Mouse (Mus musculus) liver, embryonic 13.5 days (tissue): ENCODE measurements around the gene C2cd2. TPM values are rescaled to one million over a fixed set of nuclear protein-coding genes. Genes with fewer than 3 reads are reported as not detected.

Experiments
- ATAC-seq: fragments of 200-750 bp; cut with Nextera tagmentation; 2 replicates; pipeline ENCODE4 v1.8.0; 2017; ENCODE audit warnings: low read depth, mild to moderate bottlenecking, moderate number of reproducible peaks, moderate library complexity
- DNase-seq: peaks from one replicate; pipeline ENCODE4 v3.0.0; 2022
- H3K27ac ChIP-seq: fragments of 300-500 bp; sonication (generic); 2 replicates; pipeline ENCODE4 v1.5.1; 2015; ENCODE audit warnings: moderate library complexity, mild to moderate bottlenecking, inconsistent platforms
- H3K27me3 ChIP-seq: fragments of 300-500 bp; sonication (generic); 2 replicates; pipeline ENCODE4 v1.6.1; 2015; ENCODE audit warnings: mild to moderate bottlenecking, inconsistent platforms
- H3K36me3 ChIP-seq: fragments of 300-500 bp; sonication (generic); 2 replicates; pipeline ENCODE4 v1.6.1; 2015; ENCODE audit warnings: mild to moderate bottlenecking, inconsistent platforms
- H3K4me1 ChIP-seq: fragments of 300-500 bp; sonication (generic); replicated peaks from 2 replicates; pipeline ENCODE4 v1.6.1; 2015; ENCODE audit warnings: inconsistent platforms
- H3K4me2 ChIP-seq: fragments of 300-500 bp; sonication (generic); 2 replicates; pipeline ENCODE4 v1.6.1; 2015; ENCODE audit warnings: inconsistent platforms, mild to moderate bottlenecking, moderate library complexity
- H3K4me3 ChIP-seq: fragments of 300-500 bp; sonication (generic); replicated peaks from 2 replicates; pipeline ENCODE4 v1.5.1; 2015; ENCODE audit warnings: mild to moderate bottlenecking, inconsistent platforms
- H3K9ac ChIP-seq: fragments of 300-500 bp; sonication (generic); 2 replicates; pipeline ENCODE4 v1.6.1; 2015; ENCODE audit warnings: mild to moderate bottlenecking, inconsistent platforms
- H3K9me3 ChIP-seq: fragments of 300-500 bp; sonication (generic); replicated peaks from 2 replicates; pipeline ENCODE4 v1.6.1; 2016; ENCODE audit warnings: inconsistent platforms
- WGBS: fragments of 180-500 bp; shearing (Covaris S2); methylation state at CpG from one replicate; pipeline ENCODE4 v1.1.7; 2015; ENCODE audit not compliant: insufficient replicate concordance; 5-methylcytosine and 5-hydroxymethylcytosine counted together
- polyA plus RNA-seq: library from polyadenylated mRNA; unstranded; fragments of >200 nt; fragmentation: Nextera tagmentation; extraction: Ambion mirVana; gene quantifications from 2 replicates; pipeline ENCODE4 v1.2.1, GENCODE M21; 2015

The C2cd2 gene
- polyA plus RNA-seq, 1 experiment from 2014 or later = 5.0 TPM

- ATAC-seq = no peak
- Histone ChIP-seq H3K27ac (no peak overlapping the region), H3K4me3 (no peak overlapping the region), H3K9me3 (no peaks in the 10 kb centered on the region), H3K9ac (no peak overlapping the region), H3K4me2 (peak overlapping the region; percentile 1; the same call in 1 of the 2 replicates), H3K4me1 (peaks cover 31% of the 10 kb centered on the region), H3K36me3 (no peaks in the 10 kb centered on the region), H3K27me3 (no peaks in the 10 kb centered on the region)
- 81% methylated on average over 1 of the region's 1 CpGs for WGBS
- DNase-seq = no peak
Measured at GRCm38 (mm10) chr16:97920621-97921020, 41.8 kb downstream of the C2cd2 start.

DNA sequence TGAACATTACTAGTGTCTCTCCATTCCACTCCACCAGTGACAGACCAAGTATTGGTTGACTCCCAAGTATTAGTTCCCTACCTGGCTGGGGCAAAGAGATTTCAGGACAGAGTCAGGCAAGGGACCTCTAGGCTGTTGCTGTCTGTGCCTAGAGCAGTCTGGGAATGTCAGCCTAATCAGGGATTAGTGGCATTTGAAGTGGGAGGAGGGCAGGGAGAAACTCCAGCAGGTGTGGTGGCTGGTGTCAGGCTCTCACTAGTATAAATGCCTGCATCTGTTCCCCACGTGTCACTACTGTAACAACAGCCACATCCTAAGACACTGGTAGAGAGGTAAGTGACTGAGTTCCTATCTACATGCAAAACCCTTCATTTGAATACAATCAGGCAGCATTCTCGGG lies 42.6 kb downstream of the C2cd2 start:
- WGBS = 24% methylated on average over 2 of the region's 2 CpGs
- H3K4me2 ChIP-seq = no peak overlapping the region
- H3K27ac ChIP-seq = no peak overlapping the region
- no peaks in the 10 kb centered on the region for H3K27me3 ChIP-seq
- H3K4me1 ChIP-seq = peaks cover 30% of the 10 kb centered on the region
- H3K4me3 ChIP-seq = no peak overlapping the region
- H3K9me3 ChIP-seq = no peaks in the 10 kb centered on the region
- H3K36me3 ChIP-seq = no peaks in the 10 kb centered on the region
- ATAC-seq (no peak), DNase-seq (no peak)
- H3K9ac ChIP-seq = no peak overlapping the region

DNA sequence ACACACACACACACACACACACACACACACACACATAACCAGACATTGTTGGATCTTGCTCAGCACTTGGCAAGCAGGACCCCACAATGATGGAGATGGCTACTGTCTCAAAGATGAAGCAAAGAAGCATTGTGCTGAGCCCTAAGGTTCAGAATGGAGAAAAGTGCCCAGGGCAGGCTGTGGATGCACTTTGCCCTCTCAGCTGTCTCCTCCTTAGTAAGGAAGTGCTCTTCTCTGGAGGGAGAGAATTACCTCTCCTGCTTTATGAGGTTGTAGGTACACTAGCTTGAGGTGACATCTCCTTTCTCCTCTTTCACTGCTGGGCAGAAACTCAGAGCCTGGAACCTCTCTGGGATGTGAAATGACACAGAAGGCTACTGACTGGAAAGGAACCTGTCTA lies 49.5 kb downstream of the C2cd2 start:
- H3K27me3 ChIP-seq = no peaks in the 10 kb centered on the region
- peaks cover 14% of the 10 kb centered on the region for H3K4me1 ChIP-seq
- H3K27ac ChIP-seq = no peak overlapping the region
- H3K9ac ChIP-seq = no peak overlapping the region
- H3K4me2 ChIP-seq = no peak overlapping the region
- no peak overlapping the region for H3K4me3 ChIP-seq
- no peaks in the 10 kb centered on the region for H3K9me3 ChIP-seq
- no peak for DNase-seq
- H3K36me3 ChIP-seq = no peaks in the 10 kb centered on the region
- no peak for ATAC-seq

DNA sequence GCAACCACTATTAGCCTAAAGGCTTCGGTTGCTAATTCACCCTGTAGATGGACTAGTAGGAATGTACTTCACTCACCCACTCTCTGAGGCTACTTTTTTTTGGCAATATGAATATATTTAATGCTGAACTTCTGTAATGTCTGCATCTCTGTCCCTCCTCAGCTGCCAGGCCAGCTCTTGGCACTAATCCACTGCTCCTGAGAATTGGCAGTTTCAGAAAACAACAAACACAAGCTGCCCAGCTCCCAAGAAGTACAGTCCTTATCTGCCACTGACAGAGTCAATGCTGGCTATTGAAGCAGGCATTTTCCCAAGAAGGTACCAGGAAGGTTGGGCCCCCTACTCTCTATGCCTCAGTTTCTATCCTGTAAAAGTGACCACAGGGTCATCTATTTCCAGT lies 53.0 kb downstream of the C2cd2 start:
- H3K4me3 ChIP-seq = no peak overlapping the region
- no peak for DNase-seq
- no peak overlapping the region for H3K27ac ChIP-seq
- no peaks in the 10 kb centered on the region for H3K27me3 ChIP-seq
- H3K9ac ChIP-seq = no peak overlapping the region
- H3K4me2 ChIP-seq = no peak overlapping the region
- WGBS = 79% methylated on average over 1 of the region's 1 CpGs
- H3K36me3 ChIP-seq = no peaks in the 10 kb centered on the region
- ATAC-seq = 0 out of 2 replicates have a peak, but pooled peaks have one; percentile 34
- peaks cover 31% of the 10 kb centered on the region for H3K4me1 ChIP-seq
- H3K9me3 ChIP-seq = no peaks in the 10 kb centered on the region

DNA sequence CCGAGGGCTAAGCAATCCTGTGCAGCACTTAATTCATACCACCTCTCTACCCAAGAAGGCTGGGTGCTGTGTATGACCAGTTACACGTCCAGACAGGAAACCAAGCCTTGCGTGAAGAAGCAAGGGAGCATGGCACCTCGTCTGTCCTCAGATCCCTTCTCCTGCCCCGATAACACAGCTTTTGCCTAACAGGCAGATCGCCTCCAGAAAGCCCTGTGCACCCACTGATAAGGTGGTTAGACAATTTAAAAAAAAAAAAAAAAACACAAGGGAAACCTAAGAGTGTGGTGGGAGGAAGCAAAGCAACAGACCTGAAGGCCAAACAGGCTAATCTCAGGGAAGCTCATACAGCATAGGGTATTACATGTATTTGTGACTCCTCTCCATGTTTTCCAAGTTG lies 54.9 kb downstream of the C2cd2 start:
- no peaks in the 10 kb centered on the region for H3K27me3 ChIP-seq
- H3K27ac ChIP-seq = no peak overlapping the region
- H3K4me1 ChIP-seq = peaks cover 40% of the 10 kb centered on the region
- DNase-seq (peak; percentile 58), ATAC-seq (peak; percentile 83)
- no peak overlapping the region for H3K4me3 ChIP-seq
- 24% methylated on average over 6 of the region's 6 CpGs for WGBS
- H3K4me2 ChIP-seq = 0 out of 2 replicates have a peak overlapping the region, but pooled peaks have one; percentile 21
- no peaks in the 10 kb centered on the region for H3K36me3 ChIP-seq
- no peak overlapping the region for H3K9ac ChIP-seq
- no peaks in the 10 kb centered on the region for H3K9me3 ChIP-seq

DNA sequence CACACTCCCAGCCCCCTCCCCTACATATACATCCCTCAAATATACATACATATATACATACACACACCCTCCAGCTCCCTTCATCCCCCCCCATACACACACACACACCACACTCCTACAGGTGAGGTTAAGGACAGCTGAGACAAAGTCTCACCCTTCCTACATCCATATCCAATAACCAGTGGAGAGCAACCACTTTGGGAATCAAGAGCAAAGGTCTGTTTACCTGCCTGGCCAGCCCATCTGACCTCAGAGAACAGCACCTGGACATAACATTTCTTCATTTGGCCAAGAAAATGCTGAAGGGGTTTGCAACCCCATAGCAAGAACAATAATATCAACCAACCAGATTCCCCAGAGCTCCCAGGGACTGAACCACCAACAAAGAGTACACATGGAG lies 56.1 kb downstream of the C2cd2 start:
- no peak for DNase-seq
- ATAC-seq = no peak; the same call in 1 of the 2 replicates
- Histone ChIP-seq H3K9me3 (no peaks in the 10 kb centered on the region), H3K9ac (no peak overlapping the region), H3K27ac (no peak overlapping the region), H3K27me3 (no peaks in the 10 kb centered on the region), H3K4me2 (no peak overlapping the region), H3K4me1 (peaks cover 40% of the 10 kb centered on the region), H3K4me3 (no peak overlapping the region), H3K36me3 (no peaks in the 10 kb centered on the region)

- no peak for DNase-seq
- Histone ChIP-seq H3K4me2 (no peak overlapping the region), H3K4me3 (no peak overlapping the region), H3K27ac (no peak overlapping the region), H3K27me3 (no peaks in the 10 kb centered on the region), H3K9me3 (no peaks in the 10 kb centered on the region), H3K36me3 (no peaks in the 10 kb centered on the region), H3K4me1 (peaks cover 40% of the 10 kb centered on the region), H3K9ac (no peak overlapping the region)
- 75% methylated on average over 2 of the region's 2 CpGs for WGBS
- no peak for ATAC-seq
Measured at GRCm38 (mm10) chr16:97905449-97905991, 56.9 kb downstream of the C2cd2 start.

DNA sequence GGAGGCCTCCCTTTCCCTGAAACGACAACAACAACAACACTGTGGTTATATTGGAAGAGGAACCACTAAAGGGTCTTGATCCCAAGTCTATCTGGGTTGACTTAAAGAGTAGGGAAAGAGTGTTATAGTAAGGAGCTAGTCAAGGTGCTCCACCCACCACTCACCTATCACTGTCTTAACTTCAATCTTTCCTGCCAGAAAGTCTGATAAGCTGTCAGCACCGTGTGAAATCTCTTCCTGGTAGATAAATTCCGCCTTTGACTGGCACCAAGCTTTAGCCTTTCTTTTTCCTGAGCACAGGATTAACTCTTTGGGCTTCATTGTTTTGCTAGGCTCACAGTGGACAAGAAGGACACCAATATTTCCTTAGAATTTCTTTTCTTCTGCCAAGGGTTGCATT lies 58.4 kb downstream of the C2cd2 start:
- Histone ChIP-seq H3K27ac (no peak overlapping the region), H3K4me3 (no peak overlapping the region), H3K4me2 (no peak overlapping the region), H3K27me3 (no peaks in the 10 kb centered on the region), H3K4me1 (peaks cover 31% of the 10 kb centered on the region), H3K9ac (no peak overlapping the region), H3K9me3 (no peaks in the 10 kb centered on the region), H3K36me3 (no peaks in the 10 kb centered on the region)
- no peak for DNase-seq
- no peak for ATAC-seq
- WGBS = 18% methylated on average over 3 of the region's 3 CpGs

DNA sequence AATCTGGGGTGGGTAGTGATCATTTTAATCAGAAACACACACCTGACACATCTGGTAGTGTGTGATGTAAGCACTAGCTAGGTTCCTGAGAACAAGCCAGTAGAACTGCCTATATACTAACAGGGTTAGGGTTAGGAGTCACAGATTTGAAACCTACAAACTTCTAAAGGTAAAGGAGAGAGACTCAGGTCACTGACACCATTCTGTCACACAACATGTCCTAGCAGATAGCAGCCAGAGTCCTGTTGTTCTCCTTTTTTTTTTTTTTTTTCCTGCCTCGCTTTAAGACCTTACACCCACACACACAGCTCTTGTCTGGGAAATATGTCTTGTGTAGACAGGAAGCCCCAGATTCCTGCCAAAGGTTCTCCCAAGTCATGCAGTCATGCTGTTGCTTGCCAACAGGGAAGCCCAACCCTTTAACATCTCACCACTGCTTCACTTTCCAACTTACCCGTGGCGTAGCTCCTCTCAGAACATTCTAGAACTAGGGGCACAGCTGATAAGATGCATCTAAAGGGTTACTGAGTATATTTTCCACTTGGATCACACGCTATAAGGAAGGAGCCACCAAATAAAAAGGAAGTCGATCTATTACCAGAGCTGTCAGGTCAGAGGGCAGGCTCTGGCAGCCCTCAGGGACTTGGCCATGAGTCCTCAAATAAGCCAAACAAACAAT lies 64.9 kb downstream of the C2cd2 start:
- Histone ChIP-seq H3K4me2 (no peak overlapping the region), H3K27me3 (no peaks in the 10 kb centered on the region), H3K9ac (no peak overlapping the region), H3K36me3 (no peaks in the 10 kb centered on the region), H3K4me1 (no peaks in the 10 kb centered on the region), H3K27ac (no peak overlapping the region), H3K4me3 (no peak overlapping the region), H3K9me3 (no peaks in the 10 kb centered on the region)
- ATAC-seq (no peak), DNase-seq (no peak)
- WGBS = 65% methylated on average over 5 of the region's 5 CpGs

- Histone ChIP-seq H3K9ac (no peak overlapping the region), H3K9me3 (no peaks in the 10 kb centered on the region), H3K4me3 (no peak overlapping the region), H3K4me2 (no peak overlapping the region), H3K27ac (no peak overlapping the region), H3K4me1 (no peaks in the 10 kb centered on the region), H3K27me3 (no peaks in the 10 kb centered on the region), H3K36me3 (0 out of 2 replicates have a peak, but pooled peaks cover 4% of the 10 kb centered on the region)
- no peak for ATAC-seq
- DNase-seq = no peak
Measured at GRCm38 (mm10) chr16:97887762-97888161, 74.6 kb downstream of the C2cd2 start.

DNA sequence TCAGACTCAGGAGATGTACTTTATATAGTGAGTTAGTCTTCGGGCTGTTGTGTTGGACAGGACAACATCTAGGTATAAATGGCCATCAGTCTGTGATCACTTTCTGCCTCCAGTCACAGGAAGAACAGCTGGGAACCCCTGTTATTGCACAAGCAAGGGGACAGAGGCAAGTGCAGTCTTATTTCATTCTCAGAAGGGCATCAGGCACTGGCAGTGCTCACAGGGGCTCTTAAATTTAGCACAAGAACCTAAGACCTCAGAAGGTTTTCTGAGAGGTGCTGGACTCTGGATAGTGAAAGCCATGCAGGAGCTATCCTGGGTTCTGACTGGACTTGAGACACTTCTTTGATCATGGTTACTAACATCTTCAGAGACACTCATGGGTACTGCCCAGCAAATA lies 78.7 kb downstream of the C2cd2 start:
- Histone ChIP-seq H3K4me3 (no peak overlapping the region), H3K27ac (no peak overlapping the region), H3K4me1 (no peaks in the 10 kb centered on the region), H3K4me2 (no peak overlapping the region), H3K9ac (no peak overlapping the region), H3K27me3 (no peaks in the 10 kb centered on the region), H3K9me3 (no peaks in the 10 kb centered on the region), H3K36me3 (no peaks in the 10 kb centered on the region)
- no peak for DNase-seq
- ATAC-seq = no peak
- WGBS = 76% methylated on average over 1 of the region's 1 CpGs

DNA sequence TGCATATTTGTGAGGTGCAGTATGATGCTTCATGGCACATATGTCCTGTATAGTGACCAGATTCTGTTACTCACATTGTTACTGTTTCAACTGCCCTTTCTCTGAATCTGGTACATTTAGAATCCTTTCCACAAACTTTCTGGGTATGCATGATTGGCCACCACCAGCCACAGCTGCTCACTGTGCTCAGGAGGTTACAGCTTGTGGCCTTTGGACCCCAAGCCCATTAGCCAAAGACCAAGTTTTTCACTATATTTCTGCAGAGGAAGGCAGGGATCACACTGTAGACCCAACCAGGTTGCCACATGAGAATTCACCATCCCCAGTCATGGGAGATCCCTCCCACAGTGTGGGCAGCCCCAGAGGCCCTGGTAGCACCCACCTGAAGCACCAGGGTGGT lies 79.5 kb downstream of the C2cd2 start:
- Histone ChIP-seq H3K36me3 (no peaks in the 10 kb centered on the region), H3K9ac (no peak overlapping the region), H3K4me1 (no peaks in the 10 kb centered on the region), H3K4me3 (no peak overlapping the region), H3K27ac (no peak overlapping the region), H3K27me3 (no peaks in the 10 kb centered on the region), H3K4me2 (no peak overlapping the region), H3K9me3 (no peaks in the 10 kb centered on the region)
- ATAC-seq = no peak
- no peak for DNase-seq
